Mouse (Mus musculus): Measurements from ENCODE around the gene Skor1. TPM values are rescaled to one million over a fixed set of nuclear protein-coding genes. Genes with fewer than 3 reads are reported as not detected.

Skor1 gene
- polyA plus RNA-seq, 1 experiment from 2014 or later, result 5.0 TPM

DNA sequence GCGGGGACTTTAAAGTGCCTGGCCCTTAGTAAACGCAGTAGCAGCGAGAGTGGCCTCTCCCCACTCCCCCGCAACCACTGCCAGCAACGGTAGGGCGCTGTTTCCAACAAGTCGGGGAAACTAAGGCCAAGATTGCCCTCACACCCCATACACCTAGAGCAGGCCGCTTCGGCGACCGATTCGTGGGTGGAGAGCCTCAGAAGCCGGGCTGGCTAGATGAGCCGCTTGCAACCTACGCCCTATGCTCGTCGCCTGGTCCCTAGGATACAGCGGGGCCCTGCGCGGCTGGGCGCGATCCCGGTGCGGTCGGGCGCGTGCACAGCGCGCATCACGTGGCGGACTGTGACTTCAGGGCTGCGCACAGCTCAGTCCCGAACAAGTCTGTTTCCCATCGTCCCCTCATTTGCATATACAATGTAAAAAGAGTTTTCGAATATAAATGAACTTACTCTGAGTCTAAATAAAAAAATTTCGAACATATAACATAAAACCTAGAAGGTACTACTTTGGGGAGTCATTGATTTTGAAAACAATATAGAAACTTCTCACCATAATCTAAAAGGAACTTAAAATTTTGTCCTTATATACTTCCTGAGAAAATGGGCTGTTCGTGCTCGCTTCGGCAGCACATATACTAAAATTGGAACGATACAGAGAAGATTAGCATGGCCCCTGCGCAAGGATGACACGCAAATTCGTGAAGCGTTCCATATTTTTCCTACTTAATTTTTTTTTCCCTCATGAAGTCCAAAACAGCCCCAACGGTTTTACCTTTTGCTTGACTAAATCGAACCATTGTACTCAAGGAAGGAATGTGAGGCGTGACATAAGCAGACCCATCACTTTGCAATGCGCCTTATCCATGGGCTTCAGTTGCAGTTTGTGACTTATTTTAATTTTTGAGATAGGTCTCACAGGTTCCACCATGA lies 15.8 kb downstream of the Skor1 start:
- Histone ChIP-seq H3K27ac (replicated peaks; ENCODE audit: low read depth, low read length) (peak overlapping the region; percentile 79), H3K9me3 (ENCODE audit: control insufficient read depth, low read length) (no peaks in the 10 kb centered on the region), H3K9ac (replicated peaks; ENCODE audit: low read length) (peak overlapping the region; percentile 65), H3K4me2 (ENCODE audit: low read length) (peak overlapping the region; percentile 85), H3K4me3 (replicated peaks; ENCODE audit: low read depth, low read length) (peak overlapping the region; percentile 62), H3K4me1 (ENCODE audit: control insufficient read depth, insufficient read depth, low read length) (peaks cover 16% of the 10 kb centered on the region), H3K36me3 (ENCODE audit: control insufficient read depth, insufficient read depth, low read length) (no peaks in the 10 kb centered on the region), H3K27me3 (ENCODE audit: control insufficient read depth, insufficient read depth, low read length) (peaks cover 44% of the 10 kb centered on the region)
- under 1% methylated on average over 48 of the region's 48 CpGs for WGBS
- DNase-seq (peak; percentile 96), ATAC-seq (ENCODE audit: low FRiP score, low TSS enrichment) (peak; percentile 98)

DNA sequence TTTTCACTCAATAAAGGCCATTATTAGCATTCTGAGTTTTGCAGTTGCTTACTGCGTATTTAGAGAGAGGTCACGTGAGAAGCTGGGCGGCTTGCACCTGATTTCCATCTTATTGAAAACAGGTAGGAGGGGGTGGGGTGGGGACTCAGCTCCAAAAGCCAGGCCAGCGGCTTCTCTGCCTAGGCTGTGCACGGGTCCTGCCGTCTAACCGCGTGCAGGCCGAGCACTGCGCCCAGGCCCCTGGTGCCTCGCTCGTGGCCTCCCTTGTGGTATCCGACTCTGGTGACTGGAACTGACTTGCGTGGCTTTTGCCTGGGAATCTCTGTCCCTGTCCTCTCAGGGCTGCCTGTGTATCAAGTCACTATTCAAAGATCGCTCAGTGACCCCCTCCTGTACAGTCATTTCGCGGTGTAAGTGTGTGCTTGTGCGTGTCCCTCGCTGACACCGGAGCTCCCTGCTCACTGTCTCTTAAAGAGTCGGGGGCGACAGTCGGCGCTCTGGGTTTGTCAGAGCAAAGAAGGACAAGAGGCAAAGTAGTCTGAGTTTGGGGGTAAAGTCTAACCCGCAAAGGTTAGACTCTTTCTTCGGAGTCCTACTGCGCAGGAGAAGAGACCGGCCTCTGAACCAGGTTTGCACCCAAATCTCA lies 16.7 kb downstream of the Skor1 start:
- peak overlapping the region; percentile 62 for H3K4me3 ChIP-seq (replicated peaks; ENCODE audit: low read depth, low read length)
- no peaks in the 10 kb centered on the region for H3K36me3 ChIP-seq (ENCODE audit: control insufficient read depth, insufficient read depth, low read length)
- peak overlapping the region; percentile 65 for H3K9ac ChIP-seq (replicated peaks; ENCODE audit: low read length)
- peak overlapping the region; percentile 79 for H3K27ac ChIP-seq (replicated peaks; ENCODE audit: low read depth, low read length)
- H3K9me3 ChIP-seq (ENCODE audit: control insufficient read depth, low read length), result no peaks in the 10 kb centered on the region
- 1% methylated on average over 28 of the region's 28 CpGs for WGBS
- H3K27me3 ChIP-seq (ENCODE audit: control insufficient read depth, insufficient read depth, low read length), result peaks cover 35% of the 10 kb centered on the region
- 0 out of 2 replicates have a peak, but pooled peaks have one; percentile 1 for ATAC-seq (ENCODE audit: low FRiP score, low TSS enrichment)
- peak overlapping the region; percentile 85 for H3K4me2 ChIP-seq (ENCODE audit: low read length)
- DNase-seq, result peak; percentile 73
- H3K4me1 ChIP-seq (ENCODE audit: control insufficient read depth, insufficient read depth, low read length), result peaks cover 14% of the 10 kb centered on the region

DNA sequence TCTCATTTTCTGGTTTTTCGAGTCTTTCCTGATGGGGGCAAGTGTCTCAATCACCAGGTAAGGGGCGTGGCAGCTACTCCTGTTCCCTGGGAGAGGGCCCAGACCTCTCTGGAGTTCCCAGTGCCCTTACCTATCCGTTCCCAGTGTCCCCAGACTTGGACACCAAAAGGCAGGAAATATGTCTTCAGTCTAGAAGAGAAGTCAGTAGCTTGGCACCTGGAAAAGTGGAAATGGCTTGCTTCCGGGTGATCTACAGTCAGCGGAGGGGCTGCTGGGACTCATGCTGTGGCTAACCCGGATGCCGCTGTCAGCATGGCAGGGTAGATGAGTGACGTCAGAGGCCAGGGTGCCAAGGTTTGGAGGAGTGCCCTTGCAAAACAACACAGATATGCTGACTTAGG lies 19.1 kb downstream of the Skor1 start:
- Histone ChIP-seq H3K4me2 (ENCODE audit: low read length) (no peak overlapping the region), H3K27me3 (ENCODE audit: control insufficient read depth, insufficient read depth, low read length) (peaks cover 12% of the 10 kb centered on the region), H3K9me3 (ENCODE audit: control insufficient read depth, low read length) (no peaks in the 10 kb centered on the region), H3K27ac (replicated peaks; ENCODE audit: low read depth, low read length) (no peak overlapping the region), H3K4me3 (replicated peaks; ENCODE audit: low read depth, low read length) (no peak overlapping the region), H3K4me1 (ENCODE audit: control insufficient read depth, insufficient read depth, low read length) (peaks cover 9% of the 10 kb centered on the region), H3K36me3 (ENCODE audit: control insufficient read depth, insufficient read depth, low read length) (no peaks in the 10 kb centered on the region), H3K9ac (replicated peaks; ENCODE audit: low read length) (no peak overlapping the region)
- no peak for DNase-seq
- 87% methylated on average over 8 of the region's 8 CpGs for WGBS
- ATAC-seq (ENCODE audit: low FRiP score, low TSS enrichment), result no peak

DNA sequence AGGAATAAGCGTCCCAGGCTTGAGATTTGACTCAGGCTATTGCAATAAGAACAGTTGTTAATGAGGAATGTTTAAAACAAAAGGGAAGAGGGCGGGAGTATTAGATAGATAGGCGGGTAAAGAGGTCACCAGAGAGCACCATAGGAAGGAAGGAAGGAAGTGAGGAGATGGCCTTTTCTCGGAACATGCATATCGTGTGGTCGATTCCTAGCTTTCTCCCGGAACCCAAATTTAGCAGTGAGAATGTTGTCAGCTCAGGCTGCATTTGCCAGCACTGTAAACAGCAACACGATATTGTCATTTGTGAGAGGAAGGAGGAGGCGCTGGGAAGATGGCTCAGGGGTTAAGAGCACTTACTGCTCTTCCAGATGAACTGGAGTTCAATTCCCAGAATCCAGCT lies 24.2 kb downstream of the Skor1 start:
- H3K4me3 ChIP-seq (replicated peaks; ENCODE audit: low read depth, low read length), result no peak overlapping the region
- 49% methylated on average over 9 of the region's 9 CpGs for WGBS
- H3K27ac ChIP-seq (replicated peaks; ENCODE audit: low read depth, low read length), result no peak overlapping the region
- H3K27me3 ChIP-seq (ENCODE audit: control insufficient read depth, insufficient read depth, low read length), result no peaks in the 10 kb centered on the region
- DNase-seq (no peak), ATAC-seq (ENCODE audit: low FRiP score, low TSS enrichment) (no peak)
- no peaks in the 10 kb centered on the region for H3K4me1 ChIP-seq (ENCODE audit: control insufficient read depth, insufficient read depth, low read length)
- H3K36me3 ChIP-seq (ENCODE audit: control insufficient read depth, insufficient read depth, low read length), result no peaks in the 10 kb centered on the region
- no peak overlapping the region for H3K9ac ChIP-seq (replicated peaks; ENCODE audit: low read length)
- no peak overlapping the region for H3K4me2 ChIP-seq (ENCODE audit: low read length)
- no peaks in the 10 kb centered on the region for H3K9me3 ChIP-seq (ENCODE audit: control insufficient read depth, low read length)

- Histone ChIP-seq H3K27me3 (ENCODE audit: control insufficient read depth, insufficient read depth, low read length) (no peaks in the 10 kb centered on the region), H3K9ac (replicated peaks; ENCODE audit: low read length) (peak overlapping the region; percentile 54), H3K4me2 (ENCODE audit: low read length) (peak overlapping the region; percentile 69), H3K36me3 (ENCODE audit: control insufficient read depth, insufficient read depth, low read length) (no peaks in the 10 kb centered on the region), H3K9me3 (ENCODE audit: control insufficient read depth, low read length) (no peaks in the 10 kb centered on the region), H3K27ac (replicated peaks; ENCODE audit: low read depth, low read length) (no peak overlapping the region), H3K4me3 (replicated peaks; ENCODE audit: low read depth, low read length) (peak overlapping the region; percentile 35), H3K4me1 (ENCODE audit: control insufficient read depth, insufficient read depth, low read length) (no peaks in the 10 kb centered on the region)
- ATAC-seq (ENCODE audit: low FRiP score, low TSS enrichment) (peak; percentile 90), DNase-seq (peak; percentile 95)
- WGBS, result 7% methylated on average over 30 of the region's 30 CpGs
Measured at GRCm38 (mm10) chr9:63123451-63124438, 25.0 kb downstream of the Skor1 start.

GRCm38 (mm10) chr9:63122161-63122833 lies 26.5 kb downstream of the Skor1 start:
- H3K9ac ChIP-seq (replicated peaks; ENCODE audit: low read length), result no peak overlapping the region
- 29% methylated on average over 8 of the region's 8 CpGs for WGBS
- no peaks in the 10 kb centered on the region for H3K9me3 ChIP-seq (ENCODE audit: control insufficient read depth, low read length)
- H3K4me1 ChIP-seq (ENCODE audit: control insufficient read depth, insufficient read depth, low read length), result no peaks in the 10 kb centered on the region
- H3K4me2 ChIP-seq (ENCODE audit: low read length), result no peak overlapping the region
- H3K36me3 ChIP-seq (ENCODE audit: control insufficient read depth, insufficient read depth, low read length), result no peaks in the 10 kb centered on the region
- no peaks in the 10 kb centered on the region for H3K27me3 ChIP-seq (ENCODE audit: control insufficient read depth, insufficient read depth, low read length)
- no peak overlapping the region for H3K4me3 ChIP-seq (replicated peaks; ENCODE audit: low read depth, low read length)
- DNase-seq (no peak), ATAC-seq (ENCODE audit: low FRiP score, low TSS enrichment) (no peak)
- no peak overlapping the region for H3K27ac ChIP-seq (replicated peaks; ENCODE audit: low read depth, low read length)

DNA sequence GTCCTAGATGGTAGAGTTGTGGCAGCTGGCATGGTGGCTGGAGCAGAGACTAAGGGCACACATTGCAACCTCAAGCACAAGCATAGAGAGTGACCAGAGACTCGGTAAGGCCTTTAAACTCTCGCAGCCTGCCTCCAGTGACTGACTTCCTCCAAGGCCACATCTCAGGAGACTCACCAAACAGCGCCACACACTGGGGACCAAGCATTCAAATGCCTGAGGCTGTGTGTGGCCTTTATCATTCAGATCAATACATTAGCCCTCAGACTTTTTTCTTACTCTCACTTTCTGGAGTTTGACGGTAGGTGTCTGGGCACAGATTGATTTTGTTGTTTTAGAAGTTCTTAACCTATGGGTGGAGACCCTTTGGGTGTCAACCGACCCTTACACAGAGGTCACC lies 30.4 kb downstream of the Skor1 start:
- no peak overlapping the region for H3K27ac ChIP-seq (replicated peaks; ENCODE audit: low read depth, low read length)

GRCm38 (mm10) chr9:63112514-63112913 lies 36.2 kb downstream of the Skor1 start:
- H3K9ac ChIP-seq (replicated peaks; ENCODE audit: low read length), result no peak overlapping the region
- no peak overlapping the region for H3K27ac ChIP-seq (replicated peaks; ENCODE audit: low read depth, low read length)
- ATAC-seq (ENCODE audit: low FRiP score, low TSS enrichment) (no peak), DNase-seq (no peak)
- H3K4me1 ChIP-seq (ENCODE audit: control insufficient read depth, insufficient read depth, low read length), result peaks cover 8% of the 10 kb centered on the region
- WGBS, result 82% methylated on average over 3 of the region's 3 CpGs
- no peak overlapping the region for H3K4me2 ChIP-seq (ENCODE audit: low read length)
- H3K36me3 ChIP-seq (ENCODE audit: control insufficient read depth, insufficient read depth, low read length), result no peaks in the 10 kb centered on the region
- no peaks in the 10 kb centered on the region for H3K9me3 ChIP-seq (ENCODE audit: control insufficient read depth, low read length)
- H3K27me3 ChIP-seq (ENCODE audit: control insufficient read depth, insufficient read depth, low read length), result no peaks in the 10 kb centered on the region
- H3K4me3 ChIP-seq (replicated peaks; ENCODE audit: low read depth, low read length), result no peak overlapping the region

More for the DNA sequence above, 30.4 kb downstream of the Skor1 start:
- Histone ChIP-seq H3K36me3 (ENCODE audit: control insufficient read depth, insufficient read depth, low read length) (no peaks in the 10 kb centered on the region), H3K9me3 (ENCODE audit: control insufficient read depth, low read length) (no peaks in the 10 kb centered on the region), H3K27me3 (ENCODE audit: control insufficient read depth, insufficient read depth, low read length) (no peaks in the 10 kb centered on the region), H3K4me1 (ENCODE audit: control insufficient read depth, insufficient read depth, low read length) (no peaks in the 10 kb centered on the region), H3K9ac (replicated peaks; ENCODE audit: low read length) (no peak overlapping the region), H3K4me3 (replicated peaks; ENCODE audit: low read depth, low read length) (no peak overlapping the region), H3K4me2 (ENCODE audit: low read length) (no peak overlapping the region)
- ATAC-seq (ENCODE audit: low FRiP score, low TSS enrichment), result no peak
- 55% methylated on average over 5 of the region's 5 CpGs for WGBS
- DNase-seq, result no peak
